Comparison of ENCODE assay signal across 8 mouse cellular contexts in the genomic region with DNA sequence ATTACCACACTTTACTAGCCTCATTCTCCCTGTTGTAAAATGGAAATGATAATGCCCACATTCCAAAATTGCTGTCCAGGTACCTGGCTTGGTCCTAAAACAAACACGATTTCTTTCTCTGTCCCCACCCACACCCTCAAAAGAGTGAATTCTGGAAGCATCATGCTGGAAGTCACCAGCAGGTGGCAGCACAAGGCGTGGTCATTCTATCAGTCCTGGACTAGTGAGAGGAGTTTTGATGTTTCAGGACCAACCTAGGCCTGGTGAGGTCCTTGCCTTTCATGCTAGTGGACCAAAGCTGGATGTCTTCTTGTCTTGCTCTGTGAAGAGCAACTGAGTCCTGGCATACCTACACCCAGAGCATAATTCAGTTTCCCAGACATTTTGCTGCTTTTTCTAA.
DNase-seq lines count a peak whose midpoint lies in the region; ATAC-seq and TF ChIP-seq lines count a peak whose summit lies in the region.
"Had no signal": no experiment of that assay in that cellular context is flagged by ENCODE, and none has a peak within 500 bp of the region (broad histone marks: within the 10 kb centered on the region; RNA-seq: fewer than 3 reads in every experiment).

No protein-coding gene starts in this region.

- no peaks in the 10 kb centered on the region for H3K4me1 ChIP-seq in kidney, adult 2 months (ENCODE audit: control insufficient read depth, insufficient read depth, low read length)
- 0 out of 2 replicates have a peak, but pooled peaks cover 4% of the 10 kb centered on the region for H3K4me1 ChIP-seq in midbrain, embryonic 15.5 days
- H3K4me1 ChIP-seq: limb, embryonic 13.5 days had no signal

- TF ChIP-seq CTCF in kidney, adult 2 months (conservative IDR thresholded peaks at IDR 0.05; ENCODE audit: insufficient read depth, insufficient read length, low read depth, low read length) = peak; percentile 88

- DNase-seq in adipocyte (ENCODE audit: low spot score) = peak; percentile 17
- peak; percentile 86 to 90 for DNase-seq in cerebellum, postnatal 14 days
- DNase-seq in frontal cortex, postnatal 36 days (ENCODE audit: low spot score in 2 of 2) = peak; percentile 72 to 83
- peak; percentile 65 for DNase-seq in kidney, adult 2 months
- peak; percentile 82 for DNase-seq in left cerebral cortex, postnatal 4 days
- DNase-seq in spleen, postnatal 10 days (ENCODE audit: low spot score in 2 of 2) = peak; percentile 27 to 77

- H3K27ac ChIP-seq in kidney, adult 2 months (ENCODE audit: insufficient read depth, low read depth, low read length) = no peak overlapping the region
- no peak overlapping the region for H3K27ac ChIP-seq in midbrain, embryonic 15.5 days
- H3K27ac ChIP-seq: limb, embryonic 13.5 days had no signal

- H3K4me3 ChIP-seq in kidney, adult 2 months (ENCODE audit: insufficient read depth, low read depth, low read length) = no peak overlapping the region
- H3K4me3 ChIP-seq in midbrain, embryonic 15.5 days = no peak overlapping the region
- H3K4me3 ChIP-seq: limb, embryonic 13.5 days had no signal

- H3K4me2 ChIP-seq in midbrain, embryonic 15.5 days = no peak overlapping the region
- H3K4me2 ChIP-seq: limb, embryonic 13.5 days had no signal

- intact Hi-C loops in left cerebral cortex, postnatal 4 days (cut with DNase I) = loop anchor here (2.0 kb wide), 1 partner anchor 131 kb away; no protein-coding TSS in a partner anchor

- 4% methylated on average over 2 of the region's 2 CpGs for WGBS in kidney, adult 2 months
- WGBS in midbrain, embryonic 15.5 days = 10% methylated on average over 2 of the region's 2 CpGs

- H3K9me3 ChIP-seq in midbrain, embryonic 15.5 days = no peaks in the 10 kb centered on the region
- H3K9me3 ChIP-seq: limb, embryonic 13.5 days had no signal

- no peaks in the 10 kb centered on the region for H3K36me3 ChIP-seq in kidney, adult 2 months (ENCODE audit: control insufficient read depth, insufficient read depth, low read length)
- H3K36me3 ChIP-seq in midbrain, embryonic 15.5 days (replicated peaks) = no peaks in the 10 kb centered on the region
- H3K36me3 ChIP-seq: limb, embryonic 13.5 days had no signal

- H3K9ac ChIP-seq in midbrain, embryonic 15.5 days = no peak overlapping the region
- H3K9ac ChIP-seq: limb, embryonic 13.5 days had no signal

- 0 out of 2 replicates have a peak, but pooled peaks have one; percentile 19 for ATAC-seq in midbrain, embryonic 15.5 days (replicated peaks)

- TF ChIP-seq POLR2A in kidney, adult 2 months (IDR thresholded peaks at IDR 0.05; ENCODE audit: low read depth, low read length) = no peak

- no peaks in the 10 kb centered on the region for H3K27me3 ChIP-seq in kidney, adult 2 months (replicated peaks; ENCODE audit: control insufficient read depth, insufficient read depth, low read length)
- no peaks in the 10 kb centered on the region for H3K27me3 ChIP-seq in midbrain, embryonic 15.5 days (replicated peaks)
- H3K27me3 ChIP-seq: limb, embryonic 13.5 days had no signal

Comparison
In these comparisons a context has a peak if more than half of its experiments do, and no peak if none do; other contexts are left out.
1. DNase-seq: peak in every context shown above with its lines; median percentile 88 in cerebellum, postnatal 14 days; 82 in left cerebral cortex, postnatal 4 days; 78 in frontal cortex, postnatal 36 days; 65 in kidney, adult 2 months; 52 in spleen, postnatal 10 days; 17 in adipocyte.